Mouse (Mus musculus): ENCODE measurements at regions not wholly inside any gene's neighbourhood (a gene's known extent, or its start where the extent isn't known, plus 50 kb on each side); places are given as distances from the start of the nearest gene placed in this dataset.

- TF ChIP-seq POLR2A (IDR thresholded peaks at IDR 0.05; ENCODE audit: insufficient read length, low read depth) (no peak), E2F4 (IDR thresholded peaks at IDR 0.05; ENCODE audit: insufficient read depth) (no peak), MYOD1 (IDR thresholded peaks at IDR 0.05; ENCODE audit: control insufficient read depth in 1 of 3, insufficient read length in 2 of 3, low read depth in 2 of 3) (no peak), MAX (IDR thresholded peaks at IDR 0.05; ENCODE audit: low read depth) (no peak), CEBPB (IDR thresholded peaks at IDR 0.05; ENCODE audit: insufficient read depth, poor library complexity, severe bottlenecking) (no peak), USF1 (IDR thresholded peaks at IDR 0.05; ENCODE audit: low read depth) (no peak), REST (IDR thresholded peaks at IDR 0.05; ENCODE audit: insufficient read depth, insufficient read length) (no peak), SRF (IDR thresholded peaks at IDR 0.05; ENCODE audit: control insufficient read depth, insufficient read length, low read depth) (no peak), TCF3 (IDR thresholded peaks at IDR 0.05; ENCODE audit: insufficient read length, low read depth) (no peak), POLR2AphosphoS2 (IDR thresholded peaks at IDR 0.05; ENCODE audit: insufficient read length, low read depth) (no peak), TCF12 (IDR thresholded peaks at IDR 0.05; ENCODE audit: insufficient read depth, poor library complexity, severe bottlenecking) (no peak), MYOG (IDR thresholded peaks at IDR 0.05; ENCODE audit: control insufficient read depth in 1 of 3, insufficient read depth in 1 of 3, insufficient read length in 2 of 3, low read depth in 2 of 3) (no peak)
Measured at GRCm38 (mm10) chr5:43461987-43462715, 53.2 kb upstream of the C1qtnf7 start.
